Mouse (Mus musculus): ENCODE measurements around the gene Hyls1.

Hyls1 gene

DNA sequence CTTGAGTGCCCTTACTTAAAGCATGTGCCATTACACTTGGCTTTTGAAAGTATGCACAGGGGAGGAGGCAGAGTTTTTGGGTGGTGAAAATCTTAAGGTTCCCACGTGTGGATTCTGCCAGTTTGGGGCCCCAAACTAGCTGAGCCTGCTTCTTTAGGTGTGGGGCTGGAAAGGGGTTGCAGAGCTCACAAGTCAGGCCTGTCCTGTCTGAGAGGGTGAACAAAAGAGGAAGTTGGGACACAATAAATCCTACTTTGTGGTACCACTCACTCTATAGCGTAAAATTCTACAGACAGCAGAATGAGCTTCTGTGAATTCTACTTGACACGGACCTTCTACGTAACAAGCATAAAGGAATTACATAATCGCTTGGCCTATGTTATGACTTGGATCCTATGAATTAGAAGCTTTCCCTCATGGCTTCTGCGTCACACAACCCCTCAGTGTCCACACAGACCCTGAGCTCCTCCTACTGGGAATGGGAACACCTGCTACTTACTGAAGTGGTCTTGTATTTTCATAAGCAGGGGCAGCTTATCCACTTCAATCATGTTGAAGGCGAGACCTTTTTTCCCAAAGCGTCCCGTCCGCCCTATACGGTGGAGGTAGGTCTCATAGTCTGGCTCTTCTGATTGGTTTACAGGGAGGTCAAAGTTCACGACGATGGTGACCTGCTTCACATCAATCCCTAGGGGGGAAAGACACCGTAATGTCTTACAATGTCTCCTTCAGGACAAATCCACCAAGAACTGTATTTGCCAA, 26.9 kb downstream of the Hyls1 start:
- no peak for DNase-seq (ENCODE audit: low spot score)

DNA sequence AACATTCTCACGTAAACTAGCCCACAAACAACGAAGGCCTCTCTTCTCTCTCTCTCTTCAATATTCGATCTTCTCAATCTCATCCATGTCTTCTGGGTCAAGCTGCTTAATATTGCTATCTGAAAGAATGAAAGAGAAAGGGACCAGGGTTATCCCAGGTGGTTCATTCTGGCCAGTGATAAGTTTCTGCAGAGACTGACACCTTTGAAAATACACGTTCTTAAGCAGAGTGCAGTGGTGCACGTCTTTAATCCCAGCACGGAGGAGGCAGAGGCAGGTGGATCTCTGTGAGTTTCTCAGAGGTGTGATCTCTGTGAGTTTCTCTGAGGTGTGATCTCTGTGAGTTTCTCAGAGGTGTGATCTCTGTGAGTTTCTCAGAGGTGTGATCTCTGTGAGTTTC, 28.3 kb downstream of the Hyls1 start:
- no peak for DNase-seq (ENCODE audit: low spot score)

DNA sequence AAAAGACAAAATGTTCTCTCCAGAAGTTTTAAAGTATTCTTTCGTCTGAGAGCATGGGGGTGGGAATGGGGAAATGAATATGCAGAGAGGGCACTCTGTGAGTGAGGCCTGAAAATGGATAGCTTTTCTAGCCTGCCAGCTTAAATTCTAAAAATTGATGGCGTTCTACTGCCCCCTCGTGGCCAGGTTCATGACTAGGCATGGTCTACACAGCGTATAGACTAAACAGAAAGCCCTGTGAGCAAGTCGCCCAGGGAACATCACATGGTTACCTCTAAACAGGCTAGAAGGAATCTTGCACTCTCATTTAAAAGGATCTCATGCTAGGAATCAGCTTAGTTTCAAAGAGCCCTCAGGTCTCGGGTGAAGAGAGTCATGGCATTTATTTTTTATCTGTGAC, 28.7 kb downstream of the Hyls1 start:
- peak; percentile 34 for DNase-seq (ENCODE audit: low spot score)

DNA sequence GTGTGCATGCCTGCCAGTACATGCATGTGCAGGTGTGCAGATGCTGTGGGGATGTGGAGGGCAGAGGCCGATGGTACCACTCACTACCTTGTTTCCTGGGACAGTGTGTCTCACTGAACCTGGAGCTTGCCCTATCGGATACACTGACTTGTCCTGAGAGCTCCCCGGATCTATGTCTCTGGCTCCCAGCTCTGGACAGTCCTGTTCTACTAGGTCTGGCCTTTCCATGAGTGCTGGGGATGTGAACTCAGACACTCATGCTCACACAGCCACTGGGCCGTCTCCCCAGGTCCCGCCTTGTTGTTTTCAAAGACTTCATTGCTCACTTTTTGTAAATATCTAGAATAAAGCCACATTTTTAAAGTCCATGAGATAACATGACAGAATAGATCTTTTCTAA, 29.2 kb downstream of the Hyls1 start:
- no peak for DNase-seq (ENCODE audit: low spot score)

DNA sequence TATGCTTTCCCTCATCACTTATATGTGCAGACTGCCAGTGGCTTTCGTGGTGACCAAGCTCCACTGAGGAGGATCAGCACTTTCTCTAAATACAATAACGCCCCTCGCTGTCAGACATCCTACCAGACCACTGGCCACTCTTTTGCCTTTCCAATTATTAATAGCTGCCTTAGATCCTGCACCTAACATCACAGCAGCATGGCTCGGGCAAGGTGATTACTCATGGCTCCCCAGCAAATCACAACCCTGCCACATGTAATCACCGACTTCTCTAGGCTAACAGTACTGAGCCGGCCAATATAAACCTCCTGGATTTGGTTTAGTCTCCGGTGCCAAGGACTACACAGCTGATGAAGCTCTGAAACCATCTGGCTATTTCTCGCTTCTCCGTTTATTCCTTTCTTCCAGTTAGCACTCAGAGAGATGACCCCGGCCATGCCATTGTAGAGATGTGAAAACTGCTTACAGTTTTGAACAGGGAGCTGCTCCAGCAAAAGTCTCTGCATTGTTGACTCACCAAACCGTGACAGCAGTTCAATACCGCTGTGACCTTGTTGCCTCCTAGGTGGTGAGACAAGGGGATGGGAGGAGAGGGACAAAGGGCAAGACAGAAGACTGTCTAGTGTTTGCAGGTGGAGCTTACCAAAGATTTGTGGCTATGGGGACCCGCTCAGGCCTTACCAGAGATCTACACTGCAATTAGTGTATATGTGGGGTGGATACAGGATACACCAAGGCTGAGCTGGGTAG, 31.0 kb downstream of the Hyls1 start:
- DNase-seq (ENCODE audit: low spot score): no peak

DNA sequence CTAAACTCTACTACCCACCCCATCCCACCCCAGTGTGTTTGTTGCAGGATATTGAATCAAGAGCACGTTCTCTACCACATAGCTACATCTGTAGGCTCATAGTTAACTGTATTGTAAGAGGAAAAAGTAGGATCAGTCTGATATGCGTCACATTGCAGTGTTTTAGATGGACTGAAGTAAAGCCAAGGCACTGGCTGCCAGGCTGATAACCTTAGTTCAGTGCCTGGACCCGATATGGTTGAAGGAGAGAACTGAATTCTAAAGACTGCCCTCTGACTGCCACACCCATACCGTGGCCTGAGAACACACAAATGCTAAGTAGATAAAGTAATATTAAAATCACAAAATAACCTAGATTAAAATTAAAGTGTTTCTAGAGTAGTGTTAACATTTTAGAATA, 34.3 kb downstream of the Hyls1 start:
- no peak for DNase-seq (ENCODE audit: low spot score)

DNA sequence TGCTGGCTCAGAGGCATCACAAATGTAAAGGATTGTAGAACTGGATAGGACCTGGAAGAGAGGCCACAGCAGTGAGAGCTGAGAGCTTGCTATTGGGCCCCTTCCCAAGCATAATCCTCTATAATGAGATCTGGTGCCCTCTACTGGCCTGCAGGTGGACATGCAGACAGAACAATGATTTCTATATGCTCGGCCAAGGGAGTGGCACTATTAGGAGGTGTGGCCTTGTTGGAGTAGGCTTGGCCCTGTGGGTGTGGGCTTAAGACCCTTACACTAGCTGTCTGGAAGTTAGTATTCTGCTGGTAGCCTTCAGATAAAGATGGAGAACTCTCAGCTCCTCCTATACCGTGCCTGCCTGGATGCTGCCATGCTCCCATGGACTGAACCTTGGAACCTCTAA, 35.1 kb downstream of the Hyls1 start:
- no peak for DNase-seq (ENCODE audit: low spot score)

DNA sequence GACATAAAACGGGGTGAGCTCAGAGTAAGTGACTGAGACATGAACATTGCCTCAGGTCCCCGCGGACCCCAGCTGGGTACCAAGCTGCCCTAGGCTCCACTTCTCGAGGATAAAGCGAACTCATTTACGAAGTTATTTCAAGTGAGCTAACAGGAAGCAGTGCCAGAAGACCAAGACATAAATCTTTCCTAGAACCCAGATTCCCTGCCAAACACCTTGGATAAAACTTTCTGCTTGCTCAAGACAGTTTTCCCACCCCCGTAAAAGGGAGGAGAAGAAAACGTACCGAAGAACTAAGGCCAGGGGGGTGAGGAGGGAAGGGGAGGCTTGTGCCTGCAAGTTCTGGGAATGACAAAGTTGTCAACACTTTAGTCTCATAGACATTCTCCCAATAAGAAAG, 36.9 kb downstream of the Hyls1 start:
- peak; percentile 26 for DNase-seq (ENCODE audit: low spot score)

DNA sequence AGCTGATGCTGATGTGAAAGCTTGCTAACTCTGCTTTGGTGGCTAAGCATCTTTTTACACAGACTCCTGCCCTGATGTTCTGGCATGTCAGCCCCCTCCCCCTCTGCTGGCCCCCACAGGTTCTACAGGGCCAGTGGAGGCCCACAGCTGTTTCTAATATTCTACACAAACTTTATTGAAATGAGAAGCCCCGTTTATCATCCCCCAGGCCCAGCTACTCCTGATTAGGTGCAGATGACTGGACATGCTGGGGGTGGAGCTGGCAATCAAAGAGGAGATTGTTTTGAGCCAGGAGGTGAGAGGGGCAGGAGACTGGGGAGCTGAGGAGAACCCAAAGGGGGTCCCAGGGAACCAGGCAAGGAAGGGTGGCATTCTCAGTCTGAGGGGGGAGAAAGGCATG, 40.4 kb downstream of the Hyls1 start:
- DNase-seq (ENCODE audit: low spot score): no peak

DNA sequence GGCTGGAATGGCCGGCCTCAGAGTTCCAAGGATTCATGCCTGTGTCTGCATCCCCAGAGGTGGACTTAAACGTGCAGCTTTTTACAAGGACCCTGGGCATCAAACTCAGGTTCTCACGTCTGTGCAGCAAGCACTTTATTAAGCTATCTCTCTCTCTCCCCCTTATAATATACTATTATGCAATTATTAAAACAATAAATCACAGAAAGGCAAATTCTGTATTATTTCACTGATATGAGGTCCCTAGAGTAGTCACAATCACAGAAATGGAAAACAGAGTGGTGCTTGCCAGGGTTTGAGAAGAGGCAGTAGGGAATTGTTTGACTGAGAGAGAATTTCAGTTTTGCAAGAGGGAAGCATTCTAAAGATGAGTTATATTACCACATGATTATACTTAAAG, 41.1 kb downstream of the Hyls1 start:
- no peak for DNase-seq (ENCODE audit: low spot score)

DNA sequence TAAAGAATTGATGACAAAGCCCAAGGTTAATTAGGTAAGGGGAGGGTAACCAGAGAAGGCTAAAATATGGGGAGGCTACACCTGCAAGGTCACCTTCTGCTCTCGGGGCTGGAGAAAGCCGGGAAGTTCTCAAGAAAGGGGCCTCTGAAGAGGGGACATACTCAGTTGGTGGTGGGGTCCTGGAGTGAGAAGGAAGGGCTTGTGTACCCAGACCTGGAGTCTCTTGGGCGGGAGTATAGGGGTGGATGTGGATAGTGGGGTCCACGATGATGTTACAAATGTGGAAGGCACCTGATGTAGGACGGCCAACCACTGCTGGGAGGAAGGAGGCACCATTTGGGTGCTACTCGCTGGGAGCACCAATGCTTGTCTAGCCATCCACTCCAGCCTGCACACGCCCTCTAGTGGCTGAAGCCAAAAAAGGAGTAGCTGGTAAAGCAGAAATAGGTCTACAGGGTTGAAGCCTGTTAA, 46.2 kb downstream of the Hyls1 start:
- peak; percentile 71 for DNase-seq (ENCODE audit: low spot score)

DNA sequence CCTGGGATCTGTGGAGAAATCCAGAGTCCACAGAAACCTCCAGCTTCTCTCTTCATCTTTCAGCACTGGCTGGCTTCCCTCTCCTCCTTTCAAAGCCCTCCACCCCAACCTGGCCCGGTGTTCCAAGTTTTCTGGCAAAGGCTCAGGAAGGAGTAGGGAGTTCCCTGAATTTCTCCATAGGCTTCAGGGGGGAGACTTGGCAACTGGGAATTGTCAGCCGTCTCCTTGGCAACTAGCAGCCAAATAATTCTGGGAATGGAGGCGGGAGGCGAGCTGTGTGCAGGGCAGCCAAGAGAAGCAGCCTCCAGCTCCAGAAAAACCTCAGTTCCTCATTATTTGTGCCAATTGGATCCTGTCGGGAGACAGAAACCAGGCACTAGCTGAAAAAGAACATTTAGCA, 46.7 kb downstream of the Hyls1 start:
- peak; percentile 36 for DNase-seq (ENCODE audit: low spot score)

DNA sequence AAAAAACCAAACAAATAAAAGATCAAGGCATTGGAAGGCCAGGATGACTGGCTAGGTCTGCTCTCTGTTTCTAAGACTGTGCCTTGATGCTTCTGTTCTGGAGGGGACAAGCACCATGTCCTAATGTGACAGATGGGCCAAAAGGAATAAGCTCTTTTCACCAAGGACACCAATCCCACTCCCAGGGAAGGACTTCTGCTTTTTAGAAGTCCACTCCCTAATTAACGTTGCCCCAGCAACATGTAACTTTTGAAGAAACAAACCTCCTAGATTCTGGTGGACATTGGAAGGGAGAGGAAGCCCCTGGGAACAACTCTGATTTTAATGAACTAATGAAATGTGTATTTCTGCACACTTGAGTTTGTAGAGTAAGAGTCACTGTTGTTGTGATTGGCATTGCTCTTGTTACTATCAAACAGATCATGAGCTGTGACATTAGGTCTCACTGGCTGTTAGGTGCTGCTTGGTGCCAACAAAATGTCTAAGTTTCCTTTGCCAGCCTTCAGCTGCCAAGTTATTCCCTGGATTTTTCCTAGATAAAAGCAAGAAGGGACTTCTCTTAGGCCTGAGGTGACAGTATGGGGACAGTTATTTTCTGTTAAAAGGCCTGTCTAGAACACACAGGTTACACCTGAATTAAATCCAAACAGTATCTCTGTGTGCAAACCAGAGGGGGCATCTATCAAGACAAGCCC, 47.2 kb downstream of the Hyls1 start:
- no peak for DNase-seq (ENCODE audit: low spot score)

DNA sequence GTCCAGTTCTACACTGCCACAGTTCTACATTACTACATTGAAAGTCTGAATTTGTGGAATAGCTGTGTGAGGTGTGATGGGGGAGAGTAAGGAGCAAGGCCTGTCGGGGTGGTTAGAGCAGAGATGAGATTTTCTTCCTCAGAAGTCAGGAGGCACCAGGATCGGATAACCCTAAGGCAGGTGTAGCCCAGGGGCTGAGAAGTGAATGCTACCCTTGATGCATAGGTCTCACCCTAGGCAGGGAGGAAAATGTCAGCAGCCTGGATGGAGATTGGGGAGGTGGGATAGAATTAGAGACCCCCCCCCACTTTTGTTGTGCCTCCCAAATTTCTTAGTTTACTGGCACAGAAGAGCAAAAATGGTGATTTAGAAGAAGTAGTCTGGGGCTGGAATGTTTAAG, 48.0 kb downstream of the Hyls1 start:
- DNase-seq (ENCODE audit: low spot score): no peak

DNA sequence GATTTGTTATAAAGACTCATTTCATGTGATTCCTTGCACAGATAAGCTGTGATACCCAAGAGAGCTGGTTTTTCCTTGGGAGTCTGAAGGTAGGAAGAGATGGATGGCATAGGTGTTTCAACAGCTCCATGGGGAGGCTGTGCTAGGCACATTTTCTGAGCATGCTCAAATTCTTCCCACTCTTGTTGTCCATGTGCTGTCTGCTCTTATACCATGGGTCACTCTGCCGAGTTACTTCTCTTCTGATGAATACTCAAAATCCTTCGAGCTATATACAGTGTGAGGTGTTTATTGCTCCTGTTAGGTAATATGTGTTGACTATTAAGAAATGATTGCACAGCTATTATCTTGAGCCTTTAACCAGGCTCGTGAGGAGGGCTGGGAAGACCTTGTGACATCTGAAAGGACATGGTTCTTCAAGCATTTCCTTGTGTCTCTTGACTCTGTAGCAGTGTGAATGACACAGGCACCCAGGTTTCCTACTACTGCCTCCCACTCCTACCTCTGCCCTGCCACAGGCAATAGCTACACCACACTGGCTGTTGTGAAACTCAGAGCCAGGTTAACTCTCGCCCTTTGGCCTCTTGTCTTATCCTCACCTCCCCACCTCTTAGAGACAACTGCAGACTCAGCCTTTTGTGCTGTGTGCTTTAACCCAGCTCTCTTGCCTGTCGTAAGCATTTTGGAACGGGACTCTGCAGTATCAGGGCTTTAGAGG, 49.4 kb downstream of the Hyls1 start:
- no peak for DNase-seq (ENCODE audit: low spot score)

DNA sequence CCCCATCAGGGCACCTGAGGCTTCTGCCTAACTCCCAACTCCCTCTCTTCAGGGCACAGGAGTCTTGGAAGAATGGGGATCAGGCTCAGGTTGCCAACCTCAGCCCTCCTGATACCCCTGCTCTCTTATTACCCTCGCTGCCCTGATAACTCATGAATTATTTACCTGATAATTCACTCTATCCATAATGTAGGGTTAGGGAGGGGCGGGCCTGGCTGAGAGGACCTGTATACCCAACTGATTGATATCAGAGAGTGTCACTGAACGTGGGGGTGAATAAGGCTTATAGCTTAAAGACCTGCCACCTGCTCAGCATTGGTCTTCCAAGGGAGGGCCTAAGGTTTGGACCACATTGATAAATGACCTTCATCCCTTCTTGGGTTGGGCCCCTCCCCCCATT, 52.0 kb downstream of the Hyls1 start, which contains the start of gene Gm1113:
Gene Gm1113 (minus strand): TSS at position 101 of the 400 bp plus-strand sequence.
- DNase-seq (ENCODE audit: low spot score): no peak

DNA sequence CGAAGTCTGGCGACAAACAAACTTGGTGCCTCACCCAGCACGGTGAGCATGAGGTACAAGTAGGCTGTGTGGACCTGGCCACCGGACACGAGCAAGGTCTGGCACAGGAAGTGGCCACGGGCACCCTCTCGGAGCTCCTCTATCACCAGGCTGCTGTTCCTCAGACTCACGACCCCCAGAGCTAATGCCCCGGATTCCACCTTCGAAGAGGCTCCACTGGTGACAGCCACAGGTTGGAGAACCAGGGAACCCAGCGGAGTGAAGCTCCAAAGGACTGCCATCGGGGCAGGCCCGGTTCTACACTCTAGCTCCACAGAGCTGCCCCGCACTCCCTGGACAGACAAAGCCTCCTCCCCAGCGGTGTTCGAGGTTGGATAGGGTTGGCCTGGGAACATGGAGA, 53.5 kb downstream of the Hyls1 start:
- no peak for DNase-seq (ENCODE audit: low spot score)

DNA sequence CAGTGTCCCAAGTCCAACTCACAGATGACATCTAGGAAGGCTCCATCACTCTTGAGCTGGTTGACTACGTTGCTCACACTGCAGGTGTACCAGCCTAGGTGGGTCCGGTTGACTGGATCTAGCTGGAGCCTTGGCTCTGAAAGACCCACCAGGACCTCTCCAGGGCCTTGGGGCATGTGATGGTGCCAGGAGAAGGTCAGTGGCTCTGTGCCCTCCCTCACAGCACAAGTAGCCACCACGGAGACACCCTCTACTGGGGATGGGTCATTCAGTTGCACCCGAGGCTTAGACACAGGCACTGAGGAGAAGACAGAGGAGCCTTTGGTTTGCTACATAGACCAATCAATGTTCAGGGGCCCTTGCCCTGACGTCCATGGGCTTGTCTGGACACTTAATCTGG, 54.0 kb downstream of the Hyls1 start:
- no peak for DNase-seq (ENCODE audit: low spot score)

DNA sequence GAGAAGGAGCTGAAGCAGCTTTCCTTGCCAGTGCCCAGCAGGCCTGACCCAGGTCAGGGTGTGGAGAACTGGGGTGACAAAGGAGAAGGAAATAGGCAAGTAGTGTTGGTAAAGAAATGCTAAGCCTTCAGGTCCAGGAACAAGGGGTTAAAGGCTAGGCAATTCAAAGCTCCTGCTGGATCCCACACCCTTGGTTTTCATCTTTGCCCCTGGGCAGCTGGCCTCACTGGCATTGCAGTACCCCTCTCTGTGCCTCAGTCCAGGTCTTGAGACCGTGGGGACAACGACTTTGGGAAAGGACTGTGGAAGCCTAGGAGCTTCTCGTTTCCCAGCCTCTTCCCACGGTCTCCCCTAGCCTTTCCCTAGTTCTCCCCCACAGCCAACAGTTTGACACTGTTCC, 56.3 kb downstream of the Hyls1 start:
- DNase-seq (ENCODE audit: low spot score): no peak
